Mouse (Mus musculus): Measurements from ENCODE around the gene Treml2. TPM values are rescaled to one million over a fixed set of nuclear protein-coding genes. Genes with fewer than 3 reads are reported as not detected.

Gene Treml2
- polyA plus RNA-seq, 1 experiment: 0.25 TPM

DNA sequence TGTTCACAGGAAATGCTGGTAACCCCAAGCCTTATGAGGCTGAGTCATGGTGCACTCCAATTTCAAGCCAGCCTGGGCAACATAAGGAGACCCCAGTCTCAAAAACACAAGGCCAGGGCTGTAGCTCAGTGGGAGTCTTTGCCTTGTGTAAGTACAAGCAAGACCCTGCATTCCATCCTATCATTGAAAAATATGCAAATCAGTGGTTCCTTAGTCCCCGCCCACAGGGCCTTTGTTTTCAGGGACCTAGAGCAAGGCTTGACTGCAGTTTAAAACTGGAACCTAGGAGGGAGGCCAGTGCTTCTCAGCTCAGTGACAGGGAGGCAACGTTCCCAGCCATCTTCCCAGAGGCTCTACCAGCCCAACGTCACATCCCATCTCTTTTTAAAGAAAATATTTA is 23.9 kb downstream of the Treml2 start:
- Histone ChIP-seq H3K27ac (ENCODE audit: insufficient read depth, low read length) (no peak overlapping the region), H3K4me1 (ENCODE audit: control insufficient read depth, insufficient read depth, low read length) (no peaks in the 10 kb centered on the region), H3K4me3 (replicated peaks; ENCODE audit: insufficient read depth, low read depth, low read length) (no peak overlapping the region), H3K27me3 (ENCODE audit: control insufficient read depth, insufficient read depth, low read length) (no peaks in the 10 kb centered on the region)
- DNase-seq: no peak
- WGBS: 54% methylated on average over 3 of the region's 3 CpGs
- TF ChIP-seq POLR2A (IDR thresholded peaks at IDR 0.05; ENCODE audit: borderline replicate concordance, insufficient read depth, low read length) (no peak), CTCF (IDR thresholded peaks at IDR 0.05; ENCODE audit: borderline replicate concordance, insufficient read depth, low read depth, low read length) (no peak)

DNA sequence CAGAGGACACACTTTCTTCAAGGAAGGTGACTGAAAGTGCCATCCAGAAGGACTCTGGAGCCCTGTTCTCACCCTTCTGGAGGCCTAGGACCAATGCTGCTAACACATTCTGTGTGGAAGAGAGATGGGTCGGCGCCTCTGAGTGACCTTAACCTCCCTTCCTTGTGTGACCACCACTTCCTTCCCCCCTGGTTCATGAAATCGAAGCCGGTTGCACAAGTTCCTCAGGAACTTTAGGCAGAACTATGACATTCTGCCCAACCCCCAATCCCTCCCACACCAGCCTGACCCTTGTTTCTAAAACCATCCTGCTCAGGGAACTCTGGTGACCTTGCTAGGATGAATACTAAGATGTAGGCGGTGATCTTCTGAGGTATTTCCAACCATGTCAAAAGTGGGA is 25.0 kb downstream of the Treml2 start:
- WGBS: 93% methylated on average over 5 of the region's 5 CpGs
- H3K27ac ChIP-seq (ENCODE audit: insufficient read depth, low read length): no peak overlapping the region
- no peaks in the 10 kb centered on the region for H3K27me3 ChIP-seq (ENCODE audit: control insufficient read depth, insufficient read depth, low read length)
- TF ChIP-seq POLR2A (IDR thresholded peaks at IDR 0.05; ENCODE audit: borderline replicate concordance, insufficient read depth, low read length) (no peak), CTCF (IDR thresholded peaks at IDR 0.05; ENCODE audit: borderline replicate concordance, insufficient read depth, low read depth, low read length) (no peak)
- H3K4me3 ChIP-seq (replicated peaks; ENCODE audit: insufficient read depth, low read depth, low read length): no peak overlapping the region
- no peaks in the 10 kb centered on the region for H3K4me1 ChIP-seq (ENCODE audit: control insufficient read depth, insufficient read depth, low read length)
- DNase-seq: no peak

DNA sequence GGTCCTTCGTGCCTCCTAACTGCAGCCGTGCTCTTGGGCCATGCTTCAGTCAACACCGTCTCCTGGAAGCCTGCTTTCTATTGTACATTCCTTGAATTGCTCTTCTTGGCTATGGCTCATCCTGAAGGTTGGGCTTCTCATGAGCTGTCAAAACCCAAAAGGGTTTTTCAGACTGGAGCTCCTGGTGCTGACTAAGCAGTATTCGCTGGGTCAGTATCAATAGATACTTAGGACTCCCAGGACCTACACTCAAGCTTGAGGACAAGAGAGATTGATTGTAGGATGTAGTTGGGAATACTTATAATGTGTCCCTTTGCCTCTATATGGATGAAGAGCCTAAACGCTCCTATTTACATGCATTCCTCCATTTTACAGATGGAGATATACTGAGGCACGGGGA is 25.8 kb downstream of the Treml2 start:
- no peaks in the 10 kb centered on the region for H3K27me3 ChIP-seq (ENCODE audit: control insufficient read depth, insufficient read depth, low read length)
- WGBS: 92% methylated on average over 6 of the region's 6 CpGs
- TF ChIP-seq CTCF (IDR thresholded peaks at IDR 0.05; ENCODE audit: borderline replicate concordance, insufficient read depth, low read depth, low read length) (no peak), POLR2A (IDR thresholded peaks at IDR 0.05; ENCODE audit: borderline replicate concordance, insufficient read depth, low read length) (no peak)
- no peak for DNase-seq
- H3K4me3 ChIP-seq (replicated peaks; ENCODE audit: insufficient read depth, low read depth, low read length): no peak overlapping the region
- H3K27ac ChIP-seq (ENCODE audit: insufficient read depth, low read length): no peak overlapping the region
- no peaks in the 10 kb centered on the region for H3K4me1 ChIP-seq (ENCODE audit: control insufficient read depth, insufficient read depth, low read length)

DNA sequence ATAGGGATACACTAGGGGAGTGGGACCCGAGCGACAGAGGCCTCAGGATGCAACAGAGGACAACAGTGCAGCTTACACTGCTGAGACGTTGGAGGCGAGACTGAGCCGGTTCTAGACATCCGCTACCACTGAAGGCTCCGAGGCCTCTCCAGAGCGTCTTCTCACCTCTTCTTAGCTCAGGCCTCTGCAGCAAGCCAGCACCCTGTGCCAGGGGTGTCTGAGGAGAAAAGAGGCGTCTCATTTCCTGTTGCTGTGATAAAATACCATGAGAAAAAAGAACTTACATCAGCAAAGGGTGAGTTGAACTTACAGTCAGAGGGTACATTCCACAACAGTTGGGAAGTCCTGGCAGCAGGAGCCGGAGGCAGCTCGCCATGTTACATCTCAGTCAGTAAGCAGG is 26.3 kb downstream of the Treml2 start:
- TF ChIP-seq CTCF (IDR thresholded peaks at IDR 0.05; ENCODE audit: borderline replicate concordance, insufficient read depth, low read depth, low read length): no peak
- TF ChIP-seq POLR2A (IDR thresholded peaks at IDR 0.05; ENCODE audit: borderline replicate concordance, insufficient read depth, low read length): no peak
- no peak overlapping the region for H3K4me3 ChIP-seq (replicated peaks; ENCODE audit: insufficient read depth, low read depth, low read length)
- 85% methylated on average over 11 of the region's 11 CpGs for WGBS
- DNase-seq: no peak
- H3K27ac ChIP-seq (ENCODE audit: insufficient read depth, low read length): no peak overlapping the region
- no peaks in the 10 kb centered on the region for H3K4me1 ChIP-seq (ENCODE audit: control insufficient read depth, insufficient read depth, low read length)
- H3K27me3 ChIP-seq (ENCODE audit: control insufficient read depth, insufficient read depth, low read length): no peaks in the 10 kb centered on the region

DNA sequence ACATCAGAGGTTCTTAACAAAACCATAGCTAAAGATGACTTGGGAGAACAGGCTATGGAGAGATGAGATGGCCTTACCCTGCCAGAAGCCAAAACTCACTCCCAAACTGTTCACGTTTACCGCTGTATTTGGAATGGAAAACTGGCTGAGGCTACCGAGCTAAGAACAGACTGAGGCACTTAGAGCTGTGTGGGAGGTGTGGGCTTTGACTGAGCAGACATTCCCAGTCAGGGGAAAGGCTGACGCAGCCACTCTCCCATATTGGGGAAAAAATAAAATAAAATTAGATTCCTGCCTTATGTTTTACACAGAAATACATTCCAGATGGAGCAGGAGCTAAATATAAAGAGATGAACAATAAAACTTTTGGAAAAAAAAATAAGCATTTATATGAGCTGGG is 27.4 kb downstream of the Treml2 start:
- Histone ChIP-seq H3K4me3 (replicated peaks; ENCODE audit: insufficient read depth, low read depth, low read length) (no peak overlapping the region), H3K27me3 (ENCODE audit: control insufficient read depth, insufficient read depth, low read length) (no peaks in the 10 kb centered on the region), H3K4me1 (ENCODE audit: control insufficient read depth, insufficient read depth, low read length) (no peaks in the 10 kb centered on the region), H3K27ac (ENCODE audit: insufficient read depth, low read length) (no peak overlapping the region)
- DNase-seq: no peak
- 79% methylated on average over 4 of the region's 4 CpGs for WGBS
- TF ChIP-seq CTCF (IDR thresholded peaks at IDR 0.05; ENCODE audit: borderline replicate concordance, insufficient read depth, low read depth, low read length): no peak
- TF ChIP-seq POLR2A (IDR thresholded peaks at IDR 0.05; ENCODE audit: borderline replicate concordance, insufficient read depth, low read length): no peak

DNA sequence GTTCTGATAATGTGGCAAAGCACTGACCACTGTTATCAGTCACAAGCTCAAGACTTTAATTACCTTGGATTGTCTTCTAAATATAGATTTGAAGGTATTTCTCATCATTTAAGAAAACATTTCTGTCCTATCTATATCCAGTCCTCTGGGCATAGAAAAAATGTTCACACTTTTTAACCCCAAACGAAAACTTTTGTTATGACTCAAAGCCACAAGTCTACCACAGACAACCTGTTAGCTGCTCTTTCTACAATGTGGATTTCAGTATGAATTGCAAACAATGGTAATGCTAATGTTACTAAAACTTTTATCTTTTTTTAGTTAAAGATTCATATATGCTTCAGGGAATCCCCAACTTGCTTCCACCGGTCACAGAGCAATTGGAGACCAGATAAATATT is 33.2 kb downstream of the Treml2 start:
- no peak for DNase-seq
- no peaks in the 10 kb centered on the region for H3K27me3 ChIP-seq (ENCODE audit: control insufficient read depth, insufficient read depth, low read length)
- TF ChIP-seq POLR2A (IDR thresholded peaks at IDR 0.05; ENCODE audit: borderline replicate concordance, insufficient read depth, low read length) (no peak), CTCF (IDR thresholded peaks at IDR 0.05; ENCODE audit: borderline replicate concordance, insufficient read depth, low read depth, low read length) (no peak)
- no peak overlapping the region for H3K4me3 ChIP-seq (replicated peaks; ENCODE audit: insufficient read depth, low read depth, low read length)
- 88% methylated on average over 2 of the region's 2 CpGs for WGBS
- H3K27ac ChIP-seq (ENCODE audit: insufficient read depth, low read length): no peak overlapping the region
- no peaks in the 10 kb centered on the region for H3K4me1 ChIP-seq (ENCODE audit: control insufficient read depth, insufficient read depth, low read length)

DNA sequence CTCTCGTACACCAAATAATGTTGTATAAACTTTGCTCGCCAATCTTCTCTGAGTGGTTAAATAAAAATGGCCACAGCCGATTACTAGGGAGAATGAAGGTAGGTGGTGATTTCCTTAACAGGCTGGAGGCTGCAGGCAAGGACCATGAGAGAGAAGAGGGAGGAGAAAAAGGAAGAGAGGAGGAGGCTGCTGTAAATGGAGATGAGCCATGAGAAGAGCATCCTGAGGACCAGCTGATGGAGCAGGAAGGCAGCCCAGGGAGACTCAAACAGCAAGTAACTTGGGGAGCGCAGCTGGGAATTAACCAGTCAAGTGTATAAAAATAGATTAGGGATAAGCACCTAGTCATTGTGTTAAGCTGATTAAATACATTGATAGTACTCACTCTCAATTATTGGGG is 34.9 kb downstream of the Treml2 start:
- TF ChIP-seq POLR2A (IDR thresholded peaks at IDR 0.05; ENCODE audit: borderline replicate concordance, insufficient read depth, low read length) (no peak), CTCF (IDR thresholded peaks at IDR 0.05; ENCODE audit: borderline replicate concordance, insufficient read depth, low read depth, low read length) (no peak)
- DNase-seq: no peak

DNA sequence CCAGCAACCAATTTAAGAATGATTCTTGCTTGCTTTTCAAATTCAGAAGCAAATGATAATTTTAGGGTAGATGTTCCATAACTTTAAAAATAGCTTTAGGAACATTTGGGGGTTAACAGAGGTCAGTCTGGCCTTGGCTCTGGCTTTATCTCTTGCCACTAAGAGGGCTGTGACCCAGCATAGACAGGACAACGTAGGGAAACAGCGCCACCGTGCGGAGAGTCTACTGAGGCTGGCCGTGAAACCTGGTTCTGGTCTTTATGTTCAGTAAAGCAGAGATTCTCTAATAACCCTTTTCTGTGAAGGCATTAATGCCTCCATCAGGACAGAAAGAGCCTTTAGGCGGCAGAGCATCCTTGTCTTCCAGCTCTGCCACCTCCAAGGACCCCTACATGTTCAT is 37.6 kb downstream of the Treml2 start:
- no peak overlapping the region for H3K4me3 ChIP-seq (replicated peaks; ENCODE audit: insufficient read depth, low read depth, low read length)
- peak; percentile 71 for TF ChIP-seq CTCF (IDR thresholded peaks at IDR 0.05; ENCODE audit: borderline replicate concordance, insufficient read depth, low read depth, low read length)
- no peak for TF ChIP-seq POLR2A (IDR thresholded peaks at IDR 0.05; ENCODE audit: borderline replicate concordance, insufficient read depth, low read length)
- WGBS: 3% methylated on average over 6 of the region's 6 CpGs
- H3K27me3 ChIP-seq (ENCODE audit: control insufficient read depth, insufficient read depth, low read length): no peaks in the 10 kb centered on the region
- no peaks in the 10 kb centered on the region for H3K4me1 ChIP-seq (ENCODE audit: control insufficient read depth, insufficient read depth, low read length)
- H3K27ac ChIP-seq (ENCODE audit: insufficient read depth, low read length): no peak overlapping the region
- DNase-seq: peak; percentile 31 to 49

More for the DNA sequence above, 34.9 kb downstream of the Treml2 start:
- no peaks in the 10 kb centered on the region for H3K4me1 ChIP-seq (ENCODE audit: control insufficient read depth, insufficient read depth, low read length)
- H3K27ac ChIP-seq (ENCODE audit: insufficient read depth, low read length): no peak overlapping the region
- 91% methylated on average over 4 of the region's 4 CpGs for WGBS
- no peaks in the 10 kb centered on the region for H3K27me3 ChIP-seq (ENCODE audit: control insufficient read depth, insufficient read depth, low read length)
- no peak overlapping the region for H3K4me3 ChIP-seq (replicated peaks; ENCODE audit: insufficient read depth, low read depth, low read length)
